Mouse (Mus musculus) bone marrow, adult 2 months (tissue): ENCODE data around the gene Add3.

Source experiments
- CTCF ChIP-seq: fragments of 200-500 bp; IDR thresholded peaks from 2 replicates; pipeline ENCODE4 v1.5.1; 2011; ENCODE audit warnings: low read length, control low read depth; ENCODE audit not compliant: control insufficient read depth, insufficient read depth
- POLR2A ChIP-seq: fragments of 200-500 bp; IDR thresholded peaks from 2 replicates; pipeline ENCODE4 v1.6.1; 2011; ENCODE audit warnings: low read depth, mild to moderate bottlenecking, control low read depth, low read length, borderline replicate concordance; ENCODE audit not compliant: control insufficient read depth

DNA sequence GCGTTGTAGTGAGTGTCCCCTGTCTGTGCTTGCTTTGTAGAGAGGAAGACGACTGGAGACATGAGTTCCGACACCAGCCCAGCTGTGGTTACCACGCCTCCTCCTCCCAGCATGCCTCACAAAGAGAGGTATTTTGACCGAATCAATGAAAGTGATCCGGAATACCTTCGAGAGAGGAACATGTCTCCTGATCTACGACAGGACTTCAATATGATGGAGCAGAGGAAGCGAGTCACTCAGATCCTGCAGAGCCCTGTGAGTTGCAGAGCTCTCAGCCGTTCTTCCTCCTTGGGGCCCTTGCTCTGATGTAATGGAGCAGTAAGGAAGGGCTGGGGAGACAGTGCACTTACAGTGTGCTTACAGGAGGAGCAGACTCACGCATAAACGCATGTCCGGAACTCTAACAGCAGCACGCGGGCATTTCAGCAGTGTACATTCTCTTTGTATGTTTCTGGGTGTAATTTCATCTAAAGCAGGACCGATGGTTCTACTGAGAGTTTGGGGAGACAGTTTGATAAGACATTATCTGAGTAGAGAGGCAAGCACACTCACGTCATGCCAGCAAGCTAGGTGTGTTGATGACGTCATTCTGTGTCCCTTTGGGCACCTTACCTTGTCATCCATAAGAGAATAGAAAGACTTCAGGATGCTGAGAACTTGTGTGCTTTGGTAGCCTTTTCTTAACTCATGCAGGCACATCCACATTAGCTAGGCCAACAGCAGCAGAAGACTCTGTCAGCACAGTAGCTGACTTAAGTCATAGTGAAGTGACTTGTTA lies 76.7 kb downstream of the Add3 start:
- no peak for TF ChIP-seq CTCF
- TF ChIP-seq POLR2A, result no peak
